Mouse (Mus musculus) neural tube, embryonic 10.5 days (tissue): Measurements from ENCODE around the gene Abcc3.

Experiments
- DNase-seq: peaks from one replicate; pipeline ENCODE4 v3.0.0-alpha.2; 2017; ENCODE audit warnings: low spot score; ENCODE audit errors: extremely low spot score

The Abcc3 gene

GRCm38 (mm10) chr11:94392672-94393109 is at the start of gene Abcc3:
Gene Abcc3, minus strand, starts transcription at chr11:94392997.
- peak; percentile 27 for DNase-seq

- DNase-seq = no peak
Measured at GRCm38 (mm10) chr11:94441752-94442151, 49.0 kb upstream of the Abcc3 start.

DNA sequence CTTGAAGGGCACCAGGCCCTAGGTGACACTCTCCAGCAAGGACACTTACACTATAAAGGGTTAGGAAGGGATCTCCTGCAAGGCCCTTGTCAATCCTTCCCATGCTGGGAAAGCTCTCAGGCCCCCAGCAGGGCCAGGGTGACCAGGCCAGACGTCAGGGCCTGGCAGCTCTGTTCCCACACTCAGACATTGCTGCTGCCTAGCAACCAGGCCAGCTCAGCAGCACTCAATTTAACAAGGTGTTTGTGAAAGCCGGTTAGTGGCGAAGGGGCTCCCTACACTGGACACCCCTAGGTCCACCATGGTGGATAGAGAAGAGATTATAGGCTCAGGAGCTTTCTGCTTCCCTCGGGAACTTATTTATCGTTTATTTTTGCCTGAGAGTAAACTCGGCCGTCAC is 48.3 kb upstream of the Abcc3 start:
- no peak for DNase-seq

DNA sequence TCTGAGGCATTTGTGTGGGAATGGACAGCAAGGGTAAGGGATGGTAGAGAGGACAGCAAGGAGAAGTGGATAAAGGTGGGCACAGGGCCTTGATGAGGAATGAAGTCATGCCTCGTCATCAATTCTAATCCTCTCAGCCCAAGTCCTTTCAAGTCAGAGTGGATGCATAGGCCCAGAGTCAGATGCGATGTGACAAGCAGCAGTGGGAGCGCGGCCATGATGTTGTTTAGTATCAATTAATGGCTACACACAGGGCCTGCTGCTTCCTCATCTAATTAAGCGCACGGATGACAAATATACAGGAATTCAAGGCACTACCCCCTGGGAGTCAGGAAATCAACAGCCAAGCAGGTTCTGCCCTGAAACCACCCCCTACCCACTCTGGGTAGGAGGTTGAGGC is 47.6 kb upstream of the Abcc3 start:
- no peak for DNase-seq

DNA sequence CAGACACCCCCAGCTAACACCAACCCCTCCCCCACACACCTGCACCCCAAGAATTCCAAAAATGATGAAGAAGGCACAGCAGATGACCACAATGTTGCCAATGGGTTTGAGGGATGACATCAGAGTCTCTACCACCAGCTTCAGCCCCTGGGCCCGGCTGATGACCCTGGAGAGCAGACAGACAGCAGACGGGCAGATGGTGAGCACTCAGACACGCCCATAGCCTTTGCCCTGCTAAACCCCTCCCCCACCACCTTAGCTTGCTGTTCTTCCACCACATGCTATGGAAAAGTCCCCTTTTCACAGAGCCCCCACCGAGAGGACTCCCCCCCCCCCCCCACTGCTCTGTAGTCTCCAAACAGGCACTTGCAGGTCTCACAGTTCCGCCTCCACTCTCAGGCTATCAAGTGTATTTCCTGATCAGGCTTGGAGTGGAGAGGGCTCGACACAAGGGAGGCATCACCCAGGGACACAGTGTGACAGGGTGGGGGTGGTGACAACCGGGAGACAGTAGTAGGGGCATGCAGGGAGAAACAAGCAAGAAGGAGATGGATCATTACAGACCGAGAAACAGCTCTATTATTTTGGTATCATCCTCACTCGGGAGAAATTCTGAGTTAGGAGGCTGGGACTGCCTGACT is 36.3 kb upstream of the Abcc3 start:
- DNase-seq = no peak

- DNase-seq = no peak
Measured at GRCm38 (mm10) chr11:94428091-94428835, 35.5 kb upstream of the Abcc3 start.

GRCm38 (mm10) chr11:94425656-94426055 is 32.9 kb upstream of the Abcc3 start:
- no peak for DNase-seq

DNA sequence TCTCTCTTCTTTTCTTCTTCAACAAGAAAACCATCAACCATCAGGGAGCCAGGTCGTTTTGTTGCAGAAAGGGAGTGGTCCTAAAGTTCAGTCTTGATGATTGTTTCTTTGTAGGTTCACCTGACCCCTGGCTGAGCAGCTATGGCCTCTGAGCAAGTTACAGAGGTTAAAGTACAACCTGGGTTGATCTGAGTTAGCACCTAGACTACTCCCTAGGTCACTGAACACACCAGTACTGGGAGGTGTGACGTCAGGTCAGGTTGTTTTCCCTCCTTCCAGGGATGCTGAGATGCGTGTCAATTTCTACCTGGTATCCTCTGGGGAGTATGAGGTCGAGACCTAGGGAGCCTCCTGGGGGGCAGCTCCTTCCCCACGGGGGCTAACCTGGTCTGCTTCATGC is 32.4 kb upstream of the Abcc3 start:
- no peak for DNase-seq

DNA sequence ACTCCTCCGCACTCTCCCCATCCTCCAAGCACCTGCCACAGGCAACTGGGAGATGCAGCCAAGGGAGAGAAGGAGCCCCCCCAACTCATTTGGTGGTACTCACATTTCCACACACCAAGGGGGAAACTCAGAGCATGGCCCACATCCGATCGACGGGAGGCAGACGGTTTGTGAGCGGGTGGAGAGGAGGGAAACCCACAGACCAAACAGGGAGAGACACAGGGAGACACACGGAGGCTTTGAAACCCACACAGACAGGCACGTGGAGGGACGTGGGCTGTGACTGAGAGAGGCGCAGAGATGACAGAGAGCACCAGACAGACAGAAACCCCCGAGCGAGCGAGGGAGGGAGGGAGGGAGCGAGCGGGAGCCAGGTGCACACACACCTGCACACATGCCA is 31.6 kb upstream of the Abcc3 start:
- no peak for DNase-seq

DNA sequence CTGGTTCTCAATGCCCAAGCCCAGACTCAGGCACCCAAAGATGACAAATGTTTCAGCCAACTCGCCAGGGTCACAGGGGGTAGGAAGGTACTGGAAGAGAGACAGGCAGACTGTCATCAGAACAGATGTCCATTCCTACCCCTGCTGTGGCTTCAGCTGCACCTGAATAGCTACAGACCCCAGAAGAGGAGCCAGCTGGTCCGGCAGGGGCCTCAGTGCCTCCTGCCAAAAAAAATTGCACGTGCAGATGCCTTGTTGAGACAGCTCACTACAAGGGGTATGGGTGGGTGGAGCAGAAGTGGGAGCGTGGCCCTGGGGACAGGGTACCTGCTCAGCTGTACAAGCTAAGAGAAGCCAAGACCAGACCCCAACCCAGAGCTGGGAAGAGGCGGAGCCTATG is 31.1 kb upstream of the Abcc3 start:
- DNase-seq = no peak

DNA sequence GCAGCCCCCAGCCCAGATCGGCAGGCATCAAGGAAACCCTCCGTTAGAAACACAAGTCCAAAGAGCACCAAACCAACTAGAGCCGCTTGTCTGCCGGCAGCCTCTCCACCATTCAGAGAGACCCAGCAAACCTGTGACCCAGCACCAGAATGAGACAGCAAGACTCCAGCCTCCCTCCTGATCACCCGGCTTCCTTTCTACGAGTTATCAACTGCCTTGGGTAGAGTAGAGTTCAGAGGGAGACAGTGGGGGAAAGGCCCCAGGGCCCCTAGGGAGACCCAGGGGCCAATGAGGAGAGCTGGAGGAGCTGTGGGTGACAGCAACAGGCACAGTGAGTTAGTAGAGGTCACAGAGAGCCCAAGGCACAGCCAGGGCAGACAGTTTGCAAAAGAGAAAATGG is 28.2 kb upstream of the Abcc3 start:
- DNase-seq = no peak

GRCm38 (mm10) chr11:94420325-94420724 is 27.5 kb upstream of the Abcc3 start:
- DNase-seq = no peak

- no peak for DNase-seq
Measured at GRCm38 (mm10) chr11:94419004-94419727, 26.4 kb upstream of the Abcc3 start.

DNA sequence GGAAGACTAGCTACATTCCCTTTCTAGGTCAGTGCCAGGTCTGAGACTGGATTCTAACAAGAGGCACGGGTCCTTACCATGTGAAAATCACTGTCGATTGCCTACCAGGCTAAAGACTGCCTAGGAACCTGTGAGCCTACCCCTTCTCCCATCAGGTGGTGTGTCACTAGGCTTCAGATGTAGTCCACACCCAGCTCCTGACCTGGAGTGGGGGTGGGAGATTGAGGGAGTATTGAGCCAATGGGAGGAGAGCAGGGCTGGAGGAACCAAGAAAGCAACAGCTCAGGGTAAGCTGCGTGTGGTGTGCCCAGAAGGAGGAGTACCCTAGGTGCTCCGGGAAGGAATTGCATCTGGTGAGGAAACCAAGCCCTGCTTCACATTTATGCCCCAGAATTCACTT is 21.2 kb upstream of the Abcc3 start:
- no peak for DNase-seq

DNA sequence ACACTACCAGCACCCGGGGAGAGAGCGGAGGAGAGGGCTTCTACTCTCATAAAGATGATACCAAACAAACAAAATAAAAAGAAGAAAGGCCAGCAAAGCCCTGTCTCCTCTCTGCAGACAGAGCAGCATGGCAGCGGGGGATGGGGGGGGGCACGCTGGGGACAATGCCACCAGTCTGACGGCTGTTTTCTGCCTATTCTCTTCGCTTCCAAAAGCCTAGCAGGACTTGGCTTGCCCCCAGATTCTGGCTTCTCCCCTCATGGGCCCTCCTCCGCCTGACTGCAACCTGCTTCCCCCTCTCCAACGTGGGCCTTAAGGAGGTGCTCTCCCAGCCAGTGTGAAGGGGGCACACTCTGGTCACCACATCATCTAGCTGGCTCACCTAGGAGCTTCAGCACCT is 20.7 kb upstream of the Abcc3 start:
- DNase-seq = no peak

GRCm38 (mm10) chr11:94412998-94413469 is 20.2 kb upstream of the Abcc3 start:
- no peak for DNase-seq

DNA sequence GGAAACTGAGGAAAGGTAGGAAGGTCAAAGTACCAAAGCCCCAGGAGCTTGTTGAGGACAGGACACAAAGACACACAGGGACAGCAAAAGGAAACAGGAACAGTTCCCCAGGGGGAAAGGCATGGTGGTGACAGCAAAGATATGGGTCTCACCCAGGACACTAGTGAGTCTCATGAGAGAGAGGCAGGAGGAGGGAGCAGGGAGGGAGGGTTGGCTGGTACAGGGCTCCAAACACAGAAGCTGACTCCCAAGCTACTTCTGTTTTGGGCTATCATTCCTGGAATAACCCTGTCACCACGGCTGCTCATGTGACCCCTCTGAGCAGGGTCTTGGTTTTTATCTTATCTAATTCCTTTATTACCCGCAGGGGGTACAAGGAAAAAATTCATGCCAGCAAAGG is 19.8 kb upstream of the Abcc3 start:
- DNase-seq = no peak

DNA sequence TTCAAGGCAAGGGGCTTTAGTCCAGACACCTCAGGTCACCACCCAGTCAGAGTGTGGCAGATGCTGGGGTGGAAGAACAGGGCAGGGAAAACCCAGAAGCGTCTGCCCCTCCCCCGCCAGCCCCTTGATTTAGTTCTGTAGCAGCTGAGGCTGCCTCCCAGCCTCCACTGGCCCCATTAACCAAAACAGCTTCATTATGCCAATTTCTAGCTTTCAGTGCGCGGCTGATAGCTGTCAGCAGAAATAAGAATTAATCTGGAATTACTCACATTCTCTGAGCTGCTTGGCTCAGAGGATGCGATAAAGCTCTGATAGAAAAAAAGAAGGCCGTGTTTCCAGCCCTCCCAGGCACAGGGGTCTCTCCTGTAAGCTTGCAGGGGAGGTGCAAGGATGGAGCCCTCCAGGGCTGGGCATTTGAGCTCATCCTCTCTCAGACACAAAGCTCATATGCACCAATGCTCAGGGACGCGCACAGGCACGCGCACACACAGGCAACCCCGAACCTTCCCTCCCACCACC is 15.1 kb upstream of the Abcc3 start:
- DNase-seq = peak; percentile 52

- DNase-seq = no peak
Measured at GRCm38 (mm10) chr11:94405348-94405747, 12.6 kb upstream of the Abcc3 start.

GRCm38 (mm10) chr11:94404641-94405260 is 12.0 kb upstream of the Abcc3 start:
- peak; percentile 83 for DNase-seq

DNA sequence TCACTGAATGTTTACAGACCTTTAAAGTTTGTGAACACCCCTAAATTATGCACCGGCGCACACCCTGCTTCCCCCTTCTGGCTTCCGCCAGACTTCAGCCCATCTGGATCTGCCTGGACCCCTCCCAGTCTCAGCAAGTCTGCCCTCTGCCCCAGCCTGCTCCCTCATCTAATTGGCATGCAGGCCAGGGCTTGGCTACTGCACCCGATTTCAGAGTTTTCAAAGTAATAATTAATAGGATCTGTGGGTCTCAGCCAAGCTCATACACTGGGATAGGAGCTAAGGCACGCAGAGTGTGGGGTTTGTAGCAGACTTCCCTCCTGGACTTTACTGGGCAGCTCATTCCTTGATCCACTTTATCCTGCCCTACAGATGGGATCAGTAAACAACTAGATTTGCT is 11.4 kb upstream of the Abcc3 start:
- DNase-seq = no peak

DNA sequence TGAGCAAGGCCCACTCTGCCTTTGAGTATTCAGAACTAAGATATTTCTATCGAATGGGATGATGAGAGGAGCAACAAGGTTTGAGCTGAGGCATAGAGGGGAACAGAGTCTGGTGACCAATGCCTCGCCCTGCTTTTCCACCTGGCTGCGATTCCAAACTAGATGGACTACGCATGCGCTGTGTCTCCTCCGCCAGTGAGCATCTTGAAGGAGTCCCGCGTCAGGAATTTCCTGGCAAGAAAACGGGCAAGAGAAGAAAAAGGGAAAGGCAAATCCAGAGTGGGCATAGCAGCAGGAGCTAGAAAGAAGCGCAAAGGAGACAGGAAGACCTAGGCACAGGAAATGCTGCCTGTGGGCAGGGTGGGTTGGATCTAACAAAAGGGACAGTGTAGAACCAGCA is 11.0 kb upstream of the Abcc3 start:
- no peak for DNase-seq
